Mouse (Mus musculus) ovary, postnatal 36 days (tissue): ENCODE data around the gene Vmn2r80.
A peak's percentile ranks its signal among the peaks of the same experiment; 100 is the strongest.
"Not testable (repeated sequence)": the region's sequence is repeated elsewhere in the genome, so short reads cannot be mapped to it uniquely, and the experiment has no call there.

Source experiments
- DNase-seq: peaks from one replicate; pipeline ENCODE4 v3.0.0; 2022; ENCODE audit warnings: low spot score, mixed read lengths

Gene Vmn2r80

DNA sequence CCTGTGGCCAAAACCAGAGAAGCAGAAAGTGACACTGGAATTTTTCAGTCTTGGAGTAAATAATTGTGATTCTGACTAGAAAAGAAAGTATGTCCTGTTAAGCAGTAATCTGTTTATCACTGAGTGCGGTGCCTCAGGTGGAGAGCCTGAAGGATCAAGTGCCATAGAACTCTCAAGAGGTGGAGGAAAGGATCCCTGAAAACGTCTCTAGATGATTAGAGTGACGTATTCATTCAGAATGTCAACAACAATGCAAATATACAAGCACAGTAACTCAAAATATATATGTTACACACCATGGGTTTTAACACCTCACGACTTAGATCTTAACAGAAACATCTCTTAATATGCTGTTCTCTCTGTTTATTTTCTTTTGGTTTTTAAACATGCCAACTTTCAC is at the start of gene Vmn2r80:
Vmn2r80 (plus strand) TSS at position 301 of the 400 bp plus-strand sequence.
- not testable (repeated sequence) for DNase-seq

DNA sequence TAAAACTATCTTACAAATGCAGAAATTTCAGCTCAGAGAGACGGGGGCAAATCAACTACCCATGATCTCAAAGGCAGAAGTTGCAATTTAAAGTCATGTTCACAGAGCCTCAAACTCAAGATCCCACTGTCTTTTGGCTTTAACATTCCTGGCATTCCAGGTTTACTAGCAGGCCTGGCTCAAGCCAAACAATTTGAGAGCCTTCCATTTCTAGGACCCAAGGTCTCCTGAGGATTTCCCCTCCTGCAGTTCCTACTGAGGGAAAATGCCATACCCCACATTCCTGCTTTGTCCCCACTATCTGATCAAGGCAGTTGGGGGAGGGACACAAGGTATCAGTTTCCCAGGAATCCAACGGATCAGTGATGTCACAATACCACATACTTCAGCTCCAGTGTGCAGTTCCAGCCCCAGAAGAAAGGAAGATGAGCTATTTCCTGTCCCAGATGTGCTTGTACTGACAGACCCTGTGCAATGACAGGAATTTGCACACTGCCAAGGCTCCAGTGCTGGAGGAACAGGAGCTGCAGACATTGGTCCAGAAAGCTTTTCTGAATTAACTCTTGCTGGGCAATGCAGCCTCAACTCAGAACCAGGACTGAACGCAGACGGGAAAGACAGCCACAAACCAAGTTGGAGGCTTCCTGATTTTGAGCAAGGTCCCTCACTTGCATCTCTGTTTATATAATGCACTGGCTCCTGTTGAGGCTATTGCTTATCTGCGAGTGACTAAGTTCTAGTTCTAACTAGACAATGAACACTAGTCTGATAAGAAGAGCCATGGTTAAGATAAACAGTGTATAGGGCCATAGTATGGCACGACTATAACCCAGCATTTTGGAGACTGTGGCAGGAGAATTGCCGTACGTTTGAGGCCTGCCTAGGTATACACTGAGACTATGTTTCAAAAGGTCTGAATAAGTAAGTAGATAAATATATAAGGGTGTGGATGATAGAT is 42.0 kb upstream of the Vmn2r80 start:
- DNase-seq: no peak

GRCm38 (mm10) chr10:79107531-79107930 is 41.0 kb upstream of the Vmn2r80 start:
- no peak for DNase-seq

DNA sequence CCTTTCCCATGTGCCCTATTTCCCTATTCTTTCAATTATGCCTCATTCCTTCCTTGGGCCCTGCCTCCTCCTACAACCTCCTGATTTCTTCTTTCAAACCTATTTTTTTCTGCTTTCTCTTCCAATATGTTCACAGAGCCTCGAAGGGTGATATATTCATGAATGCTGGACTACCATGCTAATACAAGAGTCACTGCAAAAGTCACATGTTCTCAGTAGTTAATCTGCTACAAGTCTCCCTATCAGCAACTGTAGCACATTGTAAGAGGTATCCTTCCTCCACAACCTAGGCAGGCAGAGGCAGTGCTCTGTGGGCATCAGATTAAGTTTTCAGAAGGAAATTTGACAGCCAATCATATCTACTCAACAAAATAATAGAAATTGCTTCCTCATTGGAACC is 39.4 kb upstream of the Vmn2r80 start:
- no peak for DNase-seq

- DNase-seq: no peak
Measured at GRCm38 (mm10) chr10:79110482-79110881, 38.1 kb upstream of the Vmn2r80 start.

DNA sequence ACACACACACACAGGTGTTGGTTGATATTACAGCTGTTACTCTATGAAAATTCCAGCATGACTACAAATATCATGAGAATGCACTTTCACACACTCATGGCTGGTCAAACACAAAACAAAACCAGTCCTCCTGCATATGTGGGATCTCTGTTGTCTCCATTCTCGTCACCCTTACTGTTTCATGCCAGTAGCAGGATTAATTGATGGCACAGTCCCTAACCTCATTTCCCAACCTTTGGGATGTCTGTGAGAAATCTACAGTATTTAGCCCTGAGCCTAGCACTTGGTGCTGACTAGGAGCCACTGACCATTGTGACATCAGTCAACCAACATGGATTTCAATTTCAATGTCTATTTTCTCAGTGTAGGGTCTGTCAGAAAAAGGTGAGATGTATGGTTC is 33.5 kb upstream of the Vmn2r80 start:
- no peak for DNase-seq

DNA sequence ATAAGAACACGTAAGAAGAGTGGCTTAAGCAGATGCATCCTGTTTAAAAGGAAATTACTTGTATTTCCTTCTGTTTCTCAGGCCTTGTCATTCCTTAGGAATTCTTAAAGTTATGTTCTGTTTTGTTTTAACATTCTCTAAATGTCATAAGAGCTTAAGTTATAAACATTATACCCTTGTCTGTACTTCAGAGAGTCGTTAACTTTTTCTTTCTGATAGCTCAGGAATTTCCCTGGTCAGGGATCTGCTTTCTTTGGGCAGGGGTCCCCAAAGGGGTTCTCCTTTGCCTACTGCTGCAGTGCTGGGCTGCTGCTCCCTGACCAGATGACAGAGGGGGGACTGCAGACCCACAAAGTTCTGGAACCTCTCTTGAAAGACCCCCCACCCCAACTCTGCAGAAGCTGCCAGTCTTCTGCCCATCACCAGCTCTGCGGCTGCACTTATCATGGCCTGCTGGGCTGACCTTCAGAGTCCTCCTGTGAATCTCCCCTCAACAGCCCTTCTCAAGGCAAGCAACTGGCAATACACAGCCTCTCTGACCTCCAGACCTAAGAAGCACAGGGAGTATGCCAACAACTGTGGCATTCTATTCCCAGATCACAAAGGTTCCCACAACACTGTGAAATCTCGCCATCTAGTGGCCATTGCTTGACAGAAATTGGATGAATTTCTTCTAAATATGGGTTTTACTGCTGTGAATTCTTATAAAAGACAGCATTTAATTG is 32.3 kb upstream of the Vmn2r80 start:
- peak; percentile 31 for DNase-seq

GRCm38 (mm10) chr10:79151602-79152001 is 3.0 kb downstream of the Vmn2r80 start:
- no peak for DNase-seq

DNA sequence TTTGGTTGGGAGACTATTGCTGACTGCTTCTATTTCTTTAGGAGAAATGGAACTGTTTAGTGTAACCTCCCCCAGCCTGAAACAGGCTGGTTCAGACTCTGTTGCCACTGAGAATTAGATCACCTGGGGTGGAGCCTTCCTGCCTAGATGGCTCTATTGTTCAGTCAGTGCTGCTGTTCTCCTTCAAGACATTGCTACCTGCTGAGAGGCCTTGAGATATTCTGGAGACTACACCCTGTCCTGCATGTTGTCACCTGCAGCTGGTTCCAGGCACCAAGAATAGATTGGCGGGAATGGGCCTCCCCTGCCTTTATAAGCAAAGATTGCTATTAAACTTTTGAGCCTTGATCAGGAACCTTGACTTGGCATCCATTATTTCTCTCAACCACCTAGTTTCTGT is 51.4 kb downstream of the Vmn2r80 start:
- DNase-seq: not testable (repeated sequence)

DNA sequence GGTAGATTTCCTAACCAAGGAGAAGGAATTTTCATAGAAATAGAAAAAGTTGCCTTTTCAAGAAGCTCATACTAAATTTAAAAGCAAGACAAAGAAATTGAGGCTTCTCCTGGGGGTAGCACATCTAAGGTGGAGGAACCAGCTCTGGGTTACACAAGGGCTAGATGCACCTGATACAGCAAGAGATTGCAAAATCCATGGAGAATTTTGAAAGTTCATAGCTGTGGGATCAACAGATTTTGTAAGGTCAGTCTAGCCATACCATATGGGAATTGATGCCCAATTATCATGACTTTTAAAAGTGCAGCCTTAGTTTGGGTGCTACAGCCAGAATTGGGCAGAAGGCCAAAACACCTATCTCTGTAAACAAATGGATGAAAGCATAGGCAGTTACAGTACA is 71.9 kb downstream of the Vmn2r80 start:
- DNase-seq: no peak

DNA sequence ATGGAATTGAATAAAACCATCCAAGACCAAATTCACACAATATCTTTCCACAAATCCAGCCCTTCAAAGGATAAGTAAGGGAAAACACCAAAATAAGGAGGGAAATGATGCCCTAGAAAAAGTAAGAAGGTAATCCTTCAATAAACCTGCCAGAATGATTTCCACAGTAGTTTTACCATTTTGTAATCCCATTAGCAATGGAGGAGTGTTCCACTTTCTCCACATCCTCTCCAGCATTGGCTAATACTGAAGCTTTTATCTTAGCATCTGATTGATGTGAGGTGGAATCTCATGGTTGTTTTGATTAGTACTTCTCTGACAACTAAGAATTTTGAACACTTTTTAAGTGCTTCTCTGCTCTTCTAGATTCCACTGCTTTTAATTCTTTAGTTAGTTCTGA is 73.0 kb downstream of the Vmn2r80 start:
- no peak for DNase-seq

DNA sequence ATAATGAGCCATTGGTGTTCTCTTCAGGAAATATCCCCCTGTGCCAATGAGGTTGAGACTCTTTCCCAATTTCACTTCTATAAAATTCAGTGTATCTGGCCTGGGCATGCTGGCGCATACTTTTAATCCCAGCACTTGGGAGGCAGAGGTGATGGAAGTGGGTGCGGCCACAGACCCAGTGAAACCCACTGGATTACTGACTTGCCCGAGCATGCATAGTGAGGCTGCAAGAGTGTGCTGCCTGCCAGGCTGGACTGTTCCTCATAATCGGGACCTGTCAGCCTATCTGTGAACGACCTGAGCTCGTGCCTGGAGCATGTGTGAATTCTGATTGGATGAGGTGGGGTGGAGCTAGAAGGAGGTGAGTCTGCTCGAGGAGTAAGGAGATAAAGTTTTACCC is 73.6 kb downstream of the Vmn2r80 start:
- no peak for DNase-seq
